Mouse (Mus musculus): ENCODE results near the gene Ccdc149. TPM values are rescaled to one million over a fixed set of nuclear protein-coding genes. Genes with fewer than 3 reads are reported as not detected.

Gene Ccdc149
- polyA plus RNA-seq (2014; fragmentation: Nextera tagmentation; extraction: Ambion mirVana), result 0.68 and 0.98 TPM in 2 replicates

GRCm38 (mm10) chr5:52470991-52471801, at the start of gene Ccdc149:
Gene Ccdc149 (minus strand): TSS chr5:52471521.
- no peaks in the 10 kb centered on the region for H3K9me3 ChIP-seq (ENCODE audit: control insufficient read depth, low read length)
- no peaks in the 10 kb centered on the region for H3K4me1 ChIP-seq (ENCODE audit: control insufficient read depth, insufficient read depth, low read length)
- H3K27me3 ChIP-seq (ENCODE audit: control insufficient read depth, insufficient read depth, low read length), result peaks cover 7% of the 10 kb centered on the region; the same call in 1 of the 2 replicates
- peak within 1 kb of the TSS; percentile 56 for H3K9ac ChIP-seq (ENCODE audit: low read length)
- peak within 1 kb of the TSS; percentile 47 for H3K4me3 ChIP-seq (ENCODE audit: low read depth, low read length)
- DNase-seq (ENCODE audit: low spot score) (peak; percentile 56), ATAC-seq (ENCODE audit: insufficient number of reproducible peaks, low FRiP score, low TSS enrichment, low read depth) (peak; percentile 76)
- WGBS, result 2% methylated on average over 40 of the region's 65 CpGs
- H3K4me2 ChIP-seq (ENCODE audit: low read depth, severe bottlenecking), result peak within 1 kb of the TSS; percentile 83
- no peak within 1 kb of the TSS for H3K27ac ChIP-seq (replicated peaks; ENCODE audit: low read depth, low read length)
- no peaks in the 10 kb centered on the region for H3K36me3 ChIP-seq (ENCODE audit: control insufficient read depth, insufficient read depth, low read length)

GRCm38 (mm10) chr5:52519921-52520320, 48.6 kb upstream of the Ccdc149 start:
- ATAC-seq (ENCODE audit: insufficient number of reproducible peaks, low FRiP score, low TSS enrichment, low read depth) (no peak), DNase-seq (ENCODE audit: low spot score) (no peak)
- H3K4me1 ChIP-seq (ENCODE audit: control insufficient read depth, insufficient read depth, low read length), result 0 out of 2 replicates have a peak, but pooled peaks cover 3% of the 10 kb centered on the region
- peaks cover 6% of the 10 kb centered on the region for H3K27me3 ChIP-seq (ENCODE audit: control insufficient read depth, insufficient read depth, low read length)
- 83% methylated on average over 2 of the region's 2 CpGs for WGBS
- no peak overlapping the region for H3K27ac ChIP-seq (replicated peaks; ENCODE audit: low read depth, low read length)
- no peak overlapping the region for H3K4me3 ChIP-seq (ENCODE audit: low read depth, low read length)
- no peak overlapping the region for H3K4me2 ChIP-seq (ENCODE audit: low read depth, severe bottlenecking)
- no peaks in the 10 kb centered on the region for H3K9me3 ChIP-seq (ENCODE audit: control insufficient read depth, low read length)
- no peaks in the 10 kb centered on the region for H3K36me3 ChIP-seq (ENCODE audit: control insufficient read depth, insufficient read depth, low read length)
- H3K9ac ChIP-seq (ENCODE audit: low read length), result no peak overlapping the region

GRCm38 (mm10) chr5:52516072-52516476, 44.8 kb upstream of the Ccdc149 start:
- 15% methylated on average over 21 of the region's 21 CpGs for WGBS

GRCm38 (mm10) chr5:52515246-52516021, 44.1 kb upstream of the Ccdc149 start:
- H3K4me1 ChIP-seq (ENCODE audit: control insufficient read depth, insufficient read depth, low read length), result 0 out of 2 replicates have a peak, but pooled peaks cover 3% of the 10 kb centered on the region
- peak; percentile 77 for DNase-seq (ENCODE audit: low spot score)
- no peak for ATAC-seq (ENCODE audit: insufficient number of reproducible peaks, low FRiP score, low TSS enrichment, low read depth)
- H3K9ac ChIP-seq (ENCODE audit: low read length), result no peak overlapping the region
- no peak overlapping the region for H3K27ac ChIP-seq (replicated peaks; ENCODE audit: low read depth, low read length)
- peak overlapping the region; percentile 32; the same call in 1 of the 2 replicates for H3K4me2 ChIP-seq (ENCODE audit: low read depth, severe bottlenecking)
- H3K27me3 ChIP-seq (ENCODE audit: control insufficient read depth, insufficient read depth, low read length), result peaks cover 6% of the 10 kb centered on the region
- 33% methylated on average over 22 of the region's 22 CpGs for WGBS
- H3K36me3 ChIP-seq (ENCODE audit: control insufficient read depth, insufficient read depth, low read length), result no peaks in the 10 kb centered on the region
- no peaks in the 10 kb centered on the region for H3K9me3 ChIP-seq (ENCODE audit: control insufficient read depth, low read length)
- H3K4me3 ChIP-seq (ENCODE audit: low read depth, low read length), result 0 out of 2 replicates have a peak overlapping the region, but pooled peaks have one; percentile 5

More at GRCm38 (mm10) chr5:52516072-52516476, 44.8 kb upstream of the Ccdc149 start:
- peak overlapping the region; percentile 32 for H3K4me2 ChIP-seq (ENCODE audit: low read depth, severe bottlenecking)
- no peak overlapping the region for H3K27ac ChIP-seq (replicated peaks; ENCODE audit: low read depth, low read length)
- H3K4me3 ChIP-seq (ENCODE audit: low read depth, low read length), result no peak overlapping the region
- no peaks in the 10 kb centered on the region for H3K36me3 ChIP-seq (ENCODE audit: control insufficient read depth, insufficient read depth, low read length)
- peak; percentile 32 for DNase-seq (ENCODE audit: low spot score)
- peaks cover 6% of the 10 kb centered on the region for H3K27me3 ChIP-seq (ENCODE audit: control insufficient read depth, insufficient read depth, low read length)
- no peak overlapping the region for H3K9ac ChIP-seq (ENCODE audit: low read length)
- no peaks in the 10 kb centered on the region for H3K9me3 ChIP-seq (ENCODE audit: control insufficient read depth, low read length)
- H3K4me1 ChIP-seq (ENCODE audit: control insufficient read depth, insufficient read depth, low read length), result 0 out of 2 replicates have a peak, but pooled peaks cover 3% of the 10 kb centered on the region
- no peak for ATAC-seq (ENCODE audit: insufficient number of reproducible peaks, low FRiP score, low TSS enrichment, low read depth)

- Histone ChIP-seq H3K27ac (replicated peaks; ENCODE audit: low read depth, low read length) (no peak overlapping the region), H3K36me3 (ENCODE audit: control insufficient read depth, insufficient read depth, low read length) (no peaks in the 10 kb centered on the region), H3K27me3 (ENCODE audit: control insufficient read depth, insufficient read depth, low read length) (peaks cover 3% of the 10 kb centered on the region), H3K4me3 (ENCODE audit: low read depth, low read length) (no peak overlapping the region), H3K9ac (ENCODE audit: low read length) (no peak overlapping the region), H3K4me1 (ENCODE audit: control insufficient read depth, insufficient read depth, low read length) (0 out of 2 replicates have a peak, but pooled peaks cover 2% of the 10 kb centered on the region), H3K4me2 (ENCODE audit: low read depth, severe bottlenecking) (no peak overlapping the region), H3K9me3 (ENCODE audit: control insufficient read depth, low read length) (no peaks in the 10 kb centered on the region)
- DNase-seq (ENCODE audit: low spot score), result no peak
- ATAC-seq (ENCODE audit: insufficient number of reproducible peaks, low FRiP score, low TSS enrichment, low read depth), result no peak
- WGBS, result 61% methylated on average over 3 of the region's 3 CpGs
These were observed 39.8 kb upstream of the Ccdc149 start for GRCm38 (mm10) chr5:52511089-52511488.

- DNase-seq (ENCODE audit: low spot score) (no peak), ATAC-seq (ENCODE audit: insufficient number of reproducible peaks, low FRiP score, low TSS enrichment, low read depth) (no peak)
- Histone ChIP-seq H3K9me3 (ENCODE audit: control insufficient read depth, low read length) (no peaks in the 10 kb centered on the region), H3K9ac (ENCODE audit: low read length) (no peak overlapping the region), H3K4me3 (ENCODE audit: low read depth, low read length) (no peak overlapping the region), H3K36me3 (ENCODE audit: control insufficient read depth, insufficient read depth, low read length) (no peaks in the 10 kb centered on the region), H3K4me1 (ENCODE audit: control insufficient read depth, insufficient read depth, low read length) (no peaks in the 10 kb centered on the region), H3K27me3 (ENCODE audit: control insufficient read depth, insufficient read depth, low read length) (no peaks in the 10 kb centered on the region), H3K27ac (replicated peaks; ENCODE audit: low read depth, low read length) (no peak overlapping the region), H3K4me2 (ENCODE audit: low read depth, severe bottlenecking) (no peak overlapping the region)
- WGBS, result 88% methylated on average over 6 of the region's 6 CpGs
These were observed 38.1 kb upstream of the Ccdc149 start for GRCm38 (mm10) chr5:52509416-52509815.

- ATAC-seq (ENCODE audit: insufficient number of reproducible peaks, low FRiP score, low TSS enrichment, low read depth) (no peak), DNase-seq (ENCODE audit: low spot score) (no peak)
- Histone ChIP-seq H3K9ac (ENCODE audit: low read length) (no peak overlapping the region), H3K36me3 (ENCODE audit: control insufficient read depth, insufficient read depth, low read length) (no peaks in the 10 kb centered on the region), H3K4me1 (ENCODE audit: control insufficient read depth, insufficient read depth, low read length) (no peaks in the 10 kb centered on the region), H3K27me3 (ENCODE audit: control insufficient read depth, insufficient read depth, low read length) (no peaks in the 10 kb centered on the region), H3K9me3 (ENCODE audit: control insufficient read depth, low read length) (no peaks in the 10 kb centered on the region), H3K4me3 (ENCODE audit: low read depth, low read length) (no peak overlapping the region), H3K4me2 (ENCODE audit: low read depth, severe bottlenecking) (no peak overlapping the region), H3K27ac (replicated peaks; ENCODE audit: low read depth, low read length) (no peak overlapping the region)
- WGBS, result 90% methylated on average over 13 of the region's 13 CpGs
These were observed 33.3 kb upstream of the Ccdc149 start for GRCm38 (mm10) chr5:52504666-52505065.

- Histone ChIP-seq H3K4me3 (ENCODE audit: low read depth, low read length) (no peak overlapping the region), H3K27ac (replicated peaks; ENCODE audit: low read depth, low read length) (no peak overlapping the region), H3K27me3 (ENCODE audit: control insufficient read depth, insufficient read depth, low read length) (no peaks in the 10 kb centered on the region), H3K4me1 (ENCODE audit: control insufficient read depth, insufficient read depth, low read length) (no peaks in the 10 kb centered on the region), H3K9ac (ENCODE audit: low read length) (no peak overlapping the region), H3K9me3 (ENCODE audit: control insufficient read depth, low read length) (no peaks in the 10 kb centered on the region), H3K4me2 (ENCODE audit: low read depth, severe bottlenecking) (no peak overlapping the region), H3K36me3 (ENCODE audit: control insufficient read depth, insufficient read depth, low read length) (no peaks in the 10 kb centered on the region)
- ATAC-seq (ENCODE audit: insufficient number of reproducible peaks, low FRiP score, low TSS enrichment, low read depth) (no peak), DNase-seq (ENCODE audit: low spot score) (no peak)
- WGBS, result 86% methylated on average over 11 of the region's 11 CpGs
These were observed 32.8 kb upstream of the Ccdc149 start for GRCm38 (mm10) chr5:52504148-52504547.
